Mouse (Mus musculus): ENCODE measurements around the gene Efcab5.

Efcab5 gene

DNA sequence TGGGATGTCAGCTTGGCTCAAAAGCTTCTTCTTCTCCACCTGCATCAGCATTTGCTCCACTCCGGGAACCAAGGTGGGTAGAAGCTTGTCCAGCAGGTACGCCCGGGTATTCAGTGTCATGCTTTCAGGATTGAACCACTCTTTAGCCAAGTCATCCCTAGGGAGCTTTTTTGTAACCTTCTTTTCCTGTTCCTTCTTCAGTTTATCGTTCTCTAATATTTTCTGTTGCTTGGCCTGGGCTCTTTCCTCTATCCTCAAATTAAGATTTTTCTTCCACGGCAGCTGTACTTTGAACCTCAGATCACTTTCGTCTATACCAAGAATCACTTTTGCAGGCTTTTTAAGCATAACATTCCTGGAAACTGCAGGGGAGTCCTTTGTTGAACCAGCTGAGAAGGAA, at the start of gene Efcab5:
Efcab5 (minus strand) TSS at position 101 of the 400 bp plus-strand sequence.
- DNase-seq (ENCODE audit: low spot score) = no peak

- DNase-seq (ENCODE audit: low spot score) = no peak
Observed at GRCm38 (mm10) chr11:77235267-77235666, 46.5 kb upstream of the Efcab5 start.

DNA sequence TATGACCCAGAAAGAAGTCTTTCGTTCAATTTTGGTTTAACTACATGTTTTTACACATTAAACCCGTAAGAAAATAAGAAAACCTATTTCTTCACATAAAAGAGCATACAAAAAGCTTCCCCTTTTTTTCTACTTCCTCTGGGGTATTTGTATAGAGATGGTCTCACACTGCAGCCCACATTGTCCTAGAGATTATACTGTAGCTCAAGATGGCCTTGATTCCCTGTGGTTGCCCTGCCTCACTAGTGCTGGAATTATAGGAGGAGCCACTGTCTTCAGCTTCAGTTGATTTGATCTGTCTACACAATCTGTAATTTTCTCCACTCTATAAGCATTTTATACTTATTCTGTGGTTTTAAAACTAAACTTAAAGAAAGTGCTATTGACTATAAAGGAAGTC, 42.7 kb upstream of the Efcab5 start:
- DNase-seq (ENCODE audit: low spot score) = no peak

DNA sequence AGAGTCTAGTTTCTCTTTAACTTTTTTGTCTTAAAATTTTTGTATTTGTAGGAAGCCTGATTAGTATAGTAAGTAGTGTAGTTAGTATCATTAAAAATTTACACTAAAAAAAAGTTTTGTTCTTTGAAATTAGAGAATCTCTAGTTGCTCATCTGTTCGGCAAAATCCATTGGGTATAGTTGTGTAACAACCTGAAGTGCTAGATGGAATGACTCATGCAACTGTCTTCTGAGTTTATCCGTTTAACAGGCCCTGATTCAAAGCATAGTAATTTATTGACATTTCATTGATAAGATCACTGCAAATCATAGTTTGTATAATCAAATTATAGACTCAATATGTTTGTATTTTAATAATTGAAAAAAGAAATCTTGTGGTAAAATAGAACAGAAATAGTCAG, 42.0 kb upstream of the Efcab5 start:
- DNase-seq (ENCODE audit: low spot score) = no peak

- DNase-seq (ENCODE audit: low spot score) = no peak
Observed at GRCm38 (mm10) chr11:77216761-77217130, 28.0 kb upstream of the Efcab5 start.

GRCm38 (mm10) chr11:77215951-77216760, 27.4 kb upstream of the Efcab5 start, which contains the start of gene Ssh2:
Ssh2 (plus strand) TSS chr11:77216287.
- DNase-seq (ENCODE audit: low spot score) = peak; percentile 76

GRCm38 (mm10) chr11:77215483-77215882, 26.7 kb upstream of the Efcab5 start:
- no peak for DNase-seq (ENCODE audit: low spot score)

- DNase-seq (ENCODE audit: low spot score) = peak; percentile 83
Observed at GRCm38 (mm10) chr11:77214755-77215154, 26.0 kb upstream of the Efcab5 start.

- no peak for DNase-seq (ENCODE audit: low spot score)
Observed at GRCm38 (mm10) chr11:77214142-77214692, 25.4 kb upstream of the Efcab5 start.

GRCm38 (mm10) chr11:77200703-77201102, 11.9 kb upstream of the Efcab5 start:
- no peak for DNase-seq (ENCODE audit: low spot score)

GRCm38 (mm10) chr11:77199636-77200035, 10.9 kb upstream of the Efcab5 start:
- DNase-seq (ENCODE audit: low spot score) = no peak

DNA sequence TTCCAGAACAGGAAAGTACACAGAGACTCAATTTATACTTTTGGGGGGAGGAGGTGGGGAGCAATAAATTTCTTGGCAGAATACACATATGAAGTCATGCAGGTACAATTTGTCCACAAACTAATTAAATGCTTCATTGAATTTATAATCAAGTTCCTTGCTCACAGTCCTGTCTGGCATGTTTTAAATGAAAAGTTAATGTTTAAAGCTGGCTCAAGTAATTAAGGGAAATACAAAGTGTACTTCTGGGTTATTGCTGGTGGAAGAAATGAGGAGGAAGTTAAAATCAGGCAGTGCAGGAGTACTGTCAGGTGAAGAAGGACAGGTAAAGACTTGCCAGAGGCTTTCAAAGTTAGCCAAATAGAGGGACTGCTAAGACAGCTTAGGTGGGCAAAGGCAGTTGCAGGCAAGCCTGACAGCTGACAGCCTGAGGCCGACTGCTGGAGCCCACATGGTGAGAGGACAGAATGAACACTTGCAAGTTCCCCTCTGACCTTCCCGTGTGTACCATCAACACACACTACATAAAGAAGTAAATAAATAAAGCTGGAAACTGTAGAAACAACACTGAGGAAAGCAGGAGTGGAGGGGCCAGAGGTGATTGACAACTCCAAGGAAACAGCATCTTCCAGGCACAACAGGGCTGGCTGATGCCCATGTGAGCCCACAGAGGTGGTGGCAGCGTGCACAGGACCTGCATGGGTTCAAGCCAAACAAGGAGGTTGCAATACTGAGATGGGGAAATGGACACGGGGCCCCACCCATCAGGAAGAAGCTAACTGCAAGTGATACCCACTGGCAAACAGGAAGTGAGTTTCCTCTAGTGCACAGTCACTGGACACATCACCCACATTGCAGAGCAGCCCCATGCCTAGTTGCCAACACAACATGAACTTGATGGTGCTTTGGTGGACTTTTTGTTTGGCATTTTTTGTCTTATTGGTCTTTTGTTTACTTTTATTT, 7.7 kb upstream of the Efcab5 start:
- peak; percentile 62 for DNase-seq (ENCODE audit: low spot score)

GRCm38 (mm10) chr11:77195360-77196109, 6.8 kb upstream of the Efcab5 start:
- DNase-seq (ENCODE audit: low spot score) = no peak

DNA sequence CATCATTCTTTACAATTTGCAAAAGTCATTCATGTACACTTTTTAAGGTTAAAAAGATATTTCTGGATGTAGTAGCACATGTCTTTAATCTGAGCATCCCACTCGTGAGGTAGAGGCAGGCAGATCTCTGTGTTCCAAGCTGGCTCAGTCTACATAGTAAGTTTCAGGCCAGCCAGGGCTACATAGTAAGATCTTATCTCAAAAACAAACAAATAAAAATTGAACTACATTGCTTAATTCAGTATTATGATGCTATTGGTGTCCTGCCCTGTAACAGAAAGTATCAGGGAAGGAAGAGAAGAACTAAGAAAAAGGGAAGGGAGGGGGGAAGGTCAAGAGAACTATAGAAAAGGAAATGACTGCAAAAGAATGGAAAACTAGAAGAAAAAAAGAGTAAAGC, 6.0 kb upstream of the Efcab5 start:
- no peak for DNase-seq (ENCODE audit: low spot score)

DNA sequence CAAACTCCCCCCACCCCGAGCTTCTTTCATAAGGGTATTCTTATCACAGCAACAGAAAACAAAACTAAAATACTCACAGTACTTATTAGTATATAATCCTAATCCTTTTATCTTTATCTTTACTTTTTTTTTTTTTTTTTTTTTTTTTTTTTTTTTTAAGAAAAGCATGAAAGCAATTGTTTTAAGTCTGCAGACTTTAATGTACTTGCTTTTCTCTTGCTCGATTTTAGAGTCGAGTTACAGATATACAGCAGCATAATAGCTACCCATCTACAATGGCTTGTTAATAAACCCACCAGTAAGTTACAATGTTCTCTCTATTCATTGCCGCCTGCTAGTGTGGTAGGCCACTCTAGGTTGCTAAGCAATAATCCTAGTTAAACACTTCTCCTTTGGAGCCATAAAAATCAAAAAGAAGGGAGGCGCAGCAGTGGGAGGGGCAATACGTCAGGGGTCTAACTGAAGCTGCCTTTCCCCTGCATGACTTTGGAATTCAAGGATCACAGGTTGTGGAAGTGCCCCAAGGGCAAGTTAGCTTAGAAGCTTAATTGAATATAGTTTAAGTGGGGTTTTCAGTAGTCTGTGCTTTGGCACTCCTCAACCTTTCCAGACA, 5.3 kb upstream of the Efcab5 start:
- DNase-seq (ENCODE audit: low spot score) = no peak

DNA sequence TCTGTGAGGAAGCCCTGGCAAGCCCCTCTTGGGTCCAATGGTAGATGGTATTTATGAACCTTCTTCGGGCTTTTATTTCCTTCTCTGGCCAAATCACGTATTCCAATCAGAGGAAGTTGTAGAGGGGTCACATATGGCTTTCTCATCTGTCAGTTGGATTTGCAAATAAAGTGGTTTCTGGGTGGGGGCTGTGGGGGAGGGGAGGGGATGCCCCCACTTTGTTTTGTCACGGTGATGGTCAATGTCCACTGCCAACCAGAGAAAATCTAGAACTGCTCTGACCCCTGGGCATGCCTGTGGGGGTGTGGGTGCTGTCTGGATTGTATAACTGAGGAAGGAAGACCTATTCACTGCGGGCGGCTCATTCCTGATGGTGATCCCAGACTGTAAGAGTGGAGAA, 4.6 kb upstream of the Efcab5 start:
- no peak for DNase-seq (ENCODE audit: low spot score)

DNA sequence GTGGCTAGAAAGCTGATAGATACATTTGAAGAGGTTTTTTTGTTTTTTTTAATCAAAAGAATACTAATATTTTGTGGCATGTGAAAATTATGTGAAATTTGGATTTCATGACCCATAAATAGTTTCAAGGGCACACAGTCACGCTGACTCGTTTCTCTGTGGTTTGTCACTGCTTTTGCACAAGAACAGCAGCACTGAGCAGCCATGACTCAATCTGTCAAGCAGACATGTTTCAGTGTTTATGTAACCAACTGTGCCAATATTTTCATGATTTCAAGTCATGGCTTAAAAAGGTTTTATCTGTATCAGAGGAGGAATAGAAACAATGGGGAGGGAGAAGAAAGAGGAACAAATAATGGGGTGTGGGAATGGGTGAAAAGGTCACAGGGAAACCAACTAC, 3.8 kb downstream of the Efcab5 start:
- peak; percentile 18 for DNase-seq (ENCODE audit: low spot score)

GRCm38 (mm10) chr11:77182616-77183015, 6.2 kb downstream of the Efcab5 start:
- no peak for DNase-seq (ENCODE audit: low spot score)

- DNase-seq (ENCODE audit: low spot score) = no peak
Observed at GRCm38 (mm10) chr11:77182041-77182440, 6.7 kb downstream of the Efcab5 start.

- no peak for DNase-seq (ENCODE audit: low spot score)
Observed at GRCm38 (mm10) chr11:77181528-77181927, 7.2 kb downstream of the Efcab5 start.

DNA sequence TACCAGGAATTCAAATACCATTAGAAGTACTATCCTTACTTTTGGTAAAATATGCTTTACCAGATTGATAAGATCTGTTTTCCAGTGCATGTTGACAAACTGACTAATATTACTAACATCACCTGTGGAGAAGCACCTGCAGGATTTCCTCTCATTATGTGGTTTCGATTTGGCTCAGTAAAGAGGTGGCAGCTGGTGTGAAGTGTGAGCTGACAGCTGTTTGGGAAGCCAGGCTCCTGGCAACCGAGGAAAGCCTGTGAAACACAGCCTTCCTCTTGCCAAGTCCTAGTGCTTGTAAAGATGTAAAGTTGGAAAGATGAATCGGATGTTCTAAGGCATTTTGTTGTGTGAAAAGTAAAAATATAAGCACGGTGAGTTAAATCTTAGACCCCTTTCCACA, 7.9 kb downstream of the Efcab5 start:
- no peak for DNase-seq (ENCODE audit: low spot score)
